Mouse (Mus musculus): Measurements from ENCODE around the gene Gse1. TPM values are rescaled to one million over a fixed set of nuclear protein-coding genes. Genes with fewer than 3 reads are reported as not detected.

Gse1 gene
- polyA plus RNA-seq, 1 experiment from 2014 or later = 8.7 TPM

DNA sequence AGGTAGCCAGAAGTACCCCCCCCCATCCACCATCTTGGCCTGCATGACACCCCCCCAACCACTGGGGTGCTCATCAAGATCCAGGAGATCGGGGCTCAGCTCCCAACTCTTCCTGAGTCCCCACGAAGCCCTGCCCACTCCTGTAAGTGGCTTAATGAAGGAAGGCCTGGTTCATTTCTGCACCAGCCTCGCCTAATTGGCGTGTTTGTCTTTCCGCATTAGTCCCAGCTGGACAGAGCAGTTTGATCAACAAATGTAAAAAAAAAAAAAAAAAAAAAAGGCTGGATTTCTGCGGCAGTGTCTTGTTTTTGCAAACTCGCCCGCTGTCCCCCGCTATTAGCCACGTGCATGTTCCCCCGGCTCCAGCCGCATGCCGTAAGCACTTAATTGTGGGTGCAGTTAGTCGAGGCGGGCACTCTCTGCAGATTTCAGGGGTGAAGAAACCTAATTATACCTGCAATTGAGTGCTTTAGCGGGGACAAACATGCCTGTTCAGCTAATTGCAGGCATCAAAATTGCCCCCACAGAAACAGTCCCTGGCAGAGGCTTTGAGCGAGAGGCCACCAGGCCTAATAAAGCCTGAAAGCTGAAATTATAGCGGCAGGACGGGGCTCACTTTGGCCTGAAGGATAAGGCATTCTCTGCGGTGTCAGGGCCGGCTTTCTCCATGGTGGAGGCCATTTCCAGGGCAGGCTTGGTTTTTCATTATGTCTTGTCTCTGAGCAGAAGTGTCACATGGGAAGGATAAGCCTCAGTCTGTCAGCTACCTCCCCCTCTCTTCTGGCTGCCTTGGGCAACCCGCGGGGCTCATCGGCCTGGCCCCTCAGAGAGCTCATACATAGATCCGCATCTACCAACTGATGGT is 248.7 kb downstream of the Gse1 start:
- H3K36me3 ChIP-seq (replicated peaks) = no peaks in the 10 kb centered on the region
- H3K4me2 ChIP-seq = peak overlapping the region; percentile 66
- WGBS (ENCODE audit: insufficient replicate concordance) = 59% methylated on average over 25 of the region's 25 CpGs
- peaks cover 4% of the 10 kb centered on the region; the same call in 1 of the 2 replicates for H3K27me3 ChIP-seq
- no peaks in the 10 kb centered on the region for H3K9me3 ChIP-seq (replicated peaks)
- peak overlapping the region; percentile 86 for H3K27ac ChIP-seq (replicated peaks)
- ATAC-seq (ENCODE audit: insufficient read depth) = no peak
- peaks cover 98% of the 10 kb centered on the region for H3K4me1 ChIP-seq (replicated peaks)
- H3K4me3 ChIP-seq (replicated peaks) = no peak overlapping the region
- 0 out of 2 replicates have a peak overlapping the region, but pooled peaks have one; percentile 58 for H3K9ac ChIP-seq

- 78% methylated on average over 11 of the region's 11 CpGs for WGBS (ENCODE audit: insufficient replicate concordance)
- peak overlapping the region; percentile 56; the same call in 1 of the 2 replicates for H3K27ac ChIP-seq (replicated peaks)
- no peaks in the 10 kb centered on the region for H3K27me3 ChIP-seq
- H3K4me3 ChIP-seq (replicated peaks) = no peak overlapping the region
- no peak overlapping the region for H3K9ac ChIP-seq
- no peaks in the 10 kb centered on the region for H3K9me3 ChIP-seq (replicated peaks)
- peaks cover 98% of the 10 kb centered on the region for H3K4me1 ChIP-seq (replicated peaks)
- H3K4me2 ChIP-seq = no peak overlapping the region
- no peaks in the 10 kb centered on the region for H3K36me3 ChIP-seq (replicated peaks)
- ATAC-seq (ENCODE audit: insufficient read depth) = no peak
These were observed 250.5 kb downstream of the Gse1 start for GRCm38 (mm10) chr8:120478754-120479153.

DNA sequence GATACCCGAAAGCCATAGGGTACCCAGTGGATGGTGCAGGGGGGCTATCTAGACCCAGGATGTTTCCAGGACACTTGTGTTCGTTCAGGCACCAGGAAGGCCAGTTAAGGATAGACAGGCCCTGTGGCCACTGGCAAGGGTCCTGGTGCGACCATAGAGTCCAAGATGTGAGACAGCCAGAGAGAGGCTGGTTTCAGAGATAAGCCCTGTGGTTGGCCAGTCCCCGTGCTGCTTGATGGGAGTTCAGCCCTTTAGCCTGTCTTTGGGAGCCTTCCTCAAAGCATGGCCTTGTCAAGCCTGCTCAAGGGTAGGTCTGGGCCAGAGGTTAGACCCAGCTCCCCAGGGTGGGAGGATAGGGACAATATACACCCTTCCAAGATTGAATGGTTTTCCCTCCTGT is 251.4 kb downstream of the Gse1 start:
- Histone ChIP-seq H3K9me3 (replicated peaks) (no peaks in the 10 kb centered on the region), H3K27me3 (no peaks in the 10 kb centered on the region), H3K4me3 (replicated peaks) (no peak overlapping the region), H3K27ac (replicated peaks) (peak overlapping the region; percentile 56), H3K4me1 (replicated peaks) (peaks cover 98% of the 10 kb centered on the region), H3K36me3 (replicated peaks) (no peaks in the 10 kb centered on the region), H3K4me2 (no peak overlapping the region), H3K9ac (no peak overlapping the region)
- no peak for ATAC-seq (ENCODE audit: insufficient read depth)
- 28% methylated on average over 4 of the region's 4 CpGs for WGBS (ENCODE audit: insufficient replicate concordance)

- H3K36me3 ChIP-seq (replicated peaks) = no peaks in the 10 kb centered on the region
- H3K9ac ChIP-seq = peak overlapping the region; percentile 2; the same call in 1 of the 2 replicates
- no peak for ATAC-seq (ENCODE audit: insufficient read depth)
- no peaks in the 10 kb centered on the region for H3K9me3 ChIP-seq (replicated peaks)
- WGBS (ENCODE audit: insufficient replicate concordance) = 71% methylated on average over 9 of the region's 9 CpGs
- H3K4me3 ChIP-seq (replicated peaks) = no peak overlapping the region
- peaks cover 98% of the 10 kb centered on the region for H3K4me1 ChIP-seq (replicated peaks)
- peak overlapping the region; percentile 64; the same call in 1 of the 2 replicates for H3K27ac ChIP-seq (replicated peaks)
- H3K27me3 ChIP-seq = no peaks in the 10 kb centered on the region
- no peak overlapping the region for H3K4me2 ChIP-seq
These were observed 253.9 kb downstream of the Gse1 start for GRCm38 (mm10) chr8:120482015-120482689.

GRCm38 (mm10) chr8:120484460-120484859 is 256.2 kb downstream of the Gse1 start:
- WGBS (ENCODE audit: insufficient replicate concordance) = 32% methylated on average over 6 of the region's 6 CpGs
- no peak for ATAC-seq (ENCODE audit: insufficient read depth)
- peak overlapping the region; percentile 98 for H3K27ac ChIP-seq (replicated peaks)
- H3K4me3 ChIP-seq (replicated peaks) = no peak overlapping the region
- no peaks in the 10 kb centered on the region for H3K27me3 ChIP-seq
- peak overlapping the region; percentile 94; the same call in 1 of the 2 replicates for H3K9ac ChIP-seq
- peaks cover 80% of the 10 kb centered on the region for H3K4me1 ChIP-seq (replicated peaks)
- H3K4me2 ChIP-seq = no peak overlapping the region
- no peaks in the 10 kb centered on the region for H3K36me3 ChIP-seq (replicated peaks)
- no peaks in the 10 kb centered on the region for H3K9me3 ChIP-seq (replicated peaks)

DNA sequence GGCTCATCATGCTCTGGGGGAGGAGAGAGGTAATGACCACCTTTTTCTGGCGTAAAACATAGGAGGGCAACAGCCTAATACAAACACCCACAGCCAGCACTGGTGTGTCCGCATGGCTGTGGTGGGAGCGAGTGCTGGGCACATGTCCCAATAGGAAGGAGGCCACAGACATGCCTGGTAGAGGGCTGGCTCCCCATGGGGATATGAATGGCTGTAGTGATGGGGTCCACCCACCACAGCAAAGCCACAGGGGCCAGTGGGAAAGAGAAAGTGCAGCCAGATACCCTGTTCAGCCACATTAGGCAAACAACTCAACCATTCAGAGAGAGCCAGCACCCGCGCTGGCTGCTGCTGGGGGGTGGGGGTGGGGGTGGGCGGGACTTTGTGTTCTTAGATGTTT is 256.9 kb downstream of the Gse1 start:
- peaks cover 79% of the 10 kb centered on the region for H3K4me1 ChIP-seq (replicated peaks)
- H3K4me2 ChIP-seq = peak overlapping the region; percentile 96
- H3K27ac ChIP-seq (replicated peaks) = peak overlapping the region; percentile 98
- WGBS (ENCODE audit: insufficient replicate concordance) = 26% methylated on average over 6 of the region's 6 CpGs
- H3K4me3 ChIP-seq (replicated peaks) = peak overlapping the region; percentile 82; the same call in 1 of the 2 replicates
- ATAC-seq (ENCODE audit: insufficient read depth) = peak; percentile 0; the same call in 1 of the 2 replicates
- H3K27me3 ChIP-seq = no peaks in the 10 kb centered on the region
- no peaks in the 10 kb centered on the region for H3K9me3 ChIP-seq (replicated peaks)
- H3K9ac ChIP-seq = peak overlapping the region; percentile 94
- H3K36me3 ChIP-seq (replicated peaks) = no peaks in the 10 kb centered on the region

DNA sequence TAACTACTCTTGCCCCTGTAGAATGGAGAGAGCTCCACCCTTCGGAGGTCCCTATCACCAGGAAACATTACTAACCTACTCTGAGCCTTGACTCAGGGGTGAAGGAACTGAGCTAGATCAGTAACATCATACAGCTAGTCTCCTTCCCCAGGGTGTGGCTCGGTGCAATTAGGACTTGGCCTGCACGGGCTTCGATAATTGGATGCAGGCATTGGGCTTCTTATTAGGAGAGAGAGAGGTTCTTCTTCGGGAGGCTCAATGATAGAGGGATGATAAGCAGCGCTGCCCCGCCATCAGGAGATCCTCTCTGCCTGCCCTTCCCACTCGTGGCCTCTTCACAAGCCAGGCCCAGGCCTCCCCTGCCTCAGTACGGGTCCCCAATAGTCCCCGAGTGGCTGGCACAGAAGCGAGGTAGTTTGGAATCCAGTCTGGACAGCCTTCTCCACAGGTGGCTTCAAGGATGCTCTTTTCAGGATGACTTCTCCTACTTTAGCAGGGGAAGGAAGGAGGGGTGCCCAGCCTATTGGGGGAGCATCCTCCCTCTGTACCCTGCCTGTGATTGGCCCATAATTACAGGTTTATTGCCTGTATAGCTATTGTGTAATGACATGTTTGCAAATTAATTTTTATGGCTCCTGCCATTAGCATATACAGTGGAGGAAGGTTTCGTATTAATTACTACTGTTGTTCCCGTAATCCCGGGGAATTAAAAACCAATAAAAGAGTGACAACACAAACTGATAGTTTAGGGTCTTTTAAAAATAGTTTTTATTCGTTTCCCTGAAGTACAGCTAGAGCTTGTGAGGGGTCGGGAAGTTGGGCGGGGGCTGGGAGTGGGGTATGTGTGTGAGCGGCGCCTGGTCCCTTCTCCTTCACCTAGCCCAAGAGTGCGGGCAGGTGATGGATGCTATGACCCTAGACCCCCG is 257.6 kb downstream of the Gse1 start:
- Histone ChIP-seq H3K27me3 (no peaks in the 10 kb centered on the region), H3K4me2 (peak overlapping the region; percentile 96), H3K27ac (replicated peaks) (peak overlapping the region; percentile 98), H3K4me3 (replicated peaks) (peak overlapping the region; percentile 82), H3K4me1 (replicated peaks) (peaks cover 79% of the 10 kb centered on the region), H3K36me3 (replicated peaks) (no peaks in the 10 kb centered on the region), H3K9ac (peak overlapping the region; percentile 94), H3K9me3 (replicated peaks) (no peaks in the 10 kb centered on the region)
- WGBS (ENCODE audit: insufficient replicate concordance) = 15% methylated on average over 21 of the region's 21 CpGs
- peak; percentile 71 for ATAC-seq (ENCODE audit: insufficient read depth)

- Histone ChIP-seq H3K9me3 (replicated peaks) (no peaks in the 10 kb centered on the region), H3K4me1 (replicated peaks) (peaks cover 79% of the 10 kb centered on the region), H3K27ac (replicated peaks) (peak overlapping the region; percentile 98), H3K4me3 (replicated peaks) (peak overlapping the region; percentile 82), H3K27me3 (no peaks in the 10 kb centered on the region), H3K4me2 (peak overlapping the region; percentile 96), H3K9ac (peak overlapping the region; percentile 94), H3K36me3 (replicated peaks) (no peaks in the 10 kb centered on the region; the same call in 1 of the 2 replicates)
- ATAC-seq (ENCODE audit: insufficient read depth) = peak; percentile 58
- WGBS (ENCODE audit: insufficient replicate concordance) = under 1% methylated on average over 50 of the region's 50 CpGs
These were observed 258.5 kb downstream of the Gse1 start for GRCm38 (mm10) chr8:120486477-120487376.

- peak overlapping the region; percentile 82 for H3K4me3 ChIP-seq (replicated peaks)
- ATAC-seq (ENCODE audit: insufficient read depth) = peak; percentile 30
- H3K4me1 ChIP-seq (replicated peaks) = peaks cover 79% of the 10 kb centered on the region
- peak overlapping the region; percentile 98 for H3K27ac ChIP-seq (replicated peaks)
- H3K36me3 ChIP-seq (replicated peaks) = no peaks in the 10 kb centered on the region; the same call in 1 of the 2 replicates
- H3K9me3 ChIP-seq (replicated peaks) = no peaks in the 10 kb centered on the region
- no peaks in the 10 kb centered on the region for H3K27me3 ChIP-seq
- under 1% methylated on average over 34 of the region's 34 CpGs for WGBS (ENCODE audit: insufficient replicate concordance)
- H3K9ac ChIP-seq = peak overlapping the region; percentile 94
- peak overlapping the region; percentile 96 for H3K4me2 ChIP-seq
These were observed 259.1 kb downstream of the Gse1 start for GRCm38 (mm10) chr8:120487377-120487728.
